Mouse (Mus musculus): Measurements from ENCODE around the gene Izumo1.

DNA sequence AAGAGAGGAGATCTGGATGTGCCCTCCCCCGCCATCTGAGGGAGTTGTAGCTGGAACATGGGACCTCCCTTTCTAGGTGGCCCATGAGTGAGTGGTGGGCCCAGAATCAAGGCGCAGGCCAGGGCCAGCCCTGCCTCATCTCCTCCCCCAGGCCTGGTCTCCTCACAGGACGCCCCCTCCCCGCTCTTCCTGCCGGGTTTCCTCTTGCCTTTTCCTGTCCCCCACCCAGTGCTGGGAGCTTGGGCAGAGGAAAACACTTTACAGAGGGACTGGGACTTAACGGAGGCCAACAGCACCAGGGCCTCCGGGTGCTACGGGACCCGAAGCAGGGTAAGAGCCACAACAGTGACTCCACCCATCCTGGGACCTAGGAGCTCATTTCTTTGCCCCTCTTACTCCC is 5.7 kb downstream of the Izumo1 start, which contains the start of gene Rasip1:
- TF ChIP-seq POLR2A (IDR thresholded peaks at IDR 0.05; ENCODE audit: low read depth, low read length) = no peak
- no peak for TF ChIP-seq E2F4 (IDR thresholded peaks at IDR 0.05; ENCODE audit: insufficient replicate concordance, low read depth, low read length)
- TF ChIP-seq POLR2AphosphoS2 (IDR thresholded peaks at IDR 0.05; ENCODE audit: low read depth, low read length) = no peak
- no peak for TF ChIP-seq CTCF (conservative IDR thresholded peaks at IDR 0.05 in 1 of 2, IDR thresholded peaks at IDR 0.05 in 1 of 2; ENCODE audit: low read depth in 2 of 2, low read length in 2 of 2)
- no peak for TF ChIP-seq ZMIZ1 (IDR thresholded peaks at IDR 0.05; ENCODE audit: low read depth, low read length)
- TF ChIP-seq KAT2A (IDR thresholded peaks at IDR 0.05; ENCODE audit: insufficient replicate concordance, low read length) = no peak
- TF ChIP-seq HCFC1 (IDR thresholded peaks at IDR 0.05; ENCODE audit: low read depth, low read length) = no peak
- TF ChIP-seq EP300 (IDR thresholded peaks at IDR 0.05; ENCODE audit: low read length) = no peak
- no peak for TF ChIP-seq MAFK (IDR thresholded peaks at IDR 0.05; ENCODE audit: insufficient replicate concordance, low read length)
- no peak for TF ChIP-seq RCOR1 (conservative IDR thresholded peaks at IDR 0.05; ENCODE audit: low read depth, low read length)
- TF ChIP-seq USF2 (conservative IDR thresholded peaks at IDR 0.05; ENCODE audit: low read depth, low read length) = no peak

All from CH12.LX (cell line).